Mouse (Mus musculus) testis, adult 2 months (tissue): ENCODE results near the gene Ccsap.

Source experiments
- CTCF ChIP-seq: fragments of 200-500 bp; IDR thresholded peaks from 2 replicates; pipeline ENCODE4 v1.5.1; 2012; ENCODE audit warnings: low read depth, mild to moderate bottlenecking, inconsistent platforms, low read length, moderate library complexity; ENCODE audit not compliant: control insufficient read depth, insufficient read depth, insufficient replicate concordance
- POLR2A ChIP-seq: fragments of 200-500 bp; IDR thresholded peaks from 2 replicates; pipeline ENCODE4 v1.6.1; 2012; ENCODE audit warnings: low read depth, mild to moderate bottlenecking, inconsistent platforms, low read length, moderate library complexity; ENCODE audit not compliant: control insufficient read depth

DNA sequence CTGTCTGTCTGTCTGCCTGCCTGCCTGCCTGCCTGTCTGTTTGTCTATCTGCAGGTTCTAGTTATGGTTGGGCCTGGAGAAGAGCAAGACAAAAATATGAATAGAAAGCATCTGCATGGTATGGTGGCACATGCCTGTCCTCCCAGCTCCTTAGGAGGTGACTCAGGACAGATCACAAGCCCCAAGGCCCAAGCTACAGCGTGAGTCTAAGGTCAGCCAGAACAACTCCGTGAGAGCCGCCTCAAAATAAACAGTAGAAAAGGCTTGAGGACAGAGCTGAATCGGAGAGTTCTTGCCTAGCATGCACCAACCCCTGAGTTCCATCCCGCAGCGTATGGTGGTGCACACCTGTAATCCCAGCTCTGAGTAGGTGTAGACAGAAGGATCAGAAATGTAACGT lies 5.8 kb upstream of the Ccsap start:
- TF ChIP-seq POLR2A: no peak
- no peak for TF ChIP-seq CTCF
